Mouse (Mus musculus): ENCODE data around the gene Pip5k1c. TPM values are rescaled to one million over a fixed set of nuclear protein-coding genes. Genes with fewer than 3 reads are reported as not detected.
A peak's percentile ranks its signal among the peaks of the same experiment; 100 is the strongest.

Pip5k1c gene
- polyA plus RNA-seq, 1 experiment from 2014 or later = 19.1 TPM

DNA sequence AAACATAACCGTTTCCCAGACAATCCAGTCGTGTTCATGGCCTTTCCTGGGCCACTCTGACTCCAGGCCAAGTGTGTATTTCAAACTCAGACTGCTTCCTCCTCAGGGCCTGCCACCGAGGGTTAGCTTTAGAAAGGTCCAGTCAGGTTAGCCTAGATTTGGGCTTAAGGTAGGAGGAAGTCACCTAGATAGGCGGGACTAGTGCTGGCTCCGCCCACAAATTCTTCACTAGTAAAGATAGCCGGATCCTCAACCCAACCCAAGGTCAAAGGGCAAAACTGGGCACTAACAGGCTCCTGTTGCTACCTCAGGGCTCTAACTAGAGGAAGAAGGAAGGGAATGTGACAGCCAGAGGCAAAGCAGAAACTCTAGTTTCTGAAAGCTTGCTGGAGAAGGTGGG is 6.2 kb upstream of the Pip5k1c start:
- H3K27me3 ChIP-seq (ENCODE audit: control insufficient read depth, insufficient read depth, low read length) = no peaks in the 10 kb centered on the region
- 32% methylated on average over 6 of the region's 6 CpGs for WGBS
- no peak overlapping the region for H3K4me2 ChIP-seq (replicated peaks; ENCODE audit: low read depth)
- ATAC-seq (ENCODE audit: low FRiP score, low TSS enrichment) (peak; percentile 25), DNase-seq (ENCODE audit: low spot score) (peak; percentile 86)
- peak overlapping the region; percentile 78 for H3K27ac ChIP-seq (replicated peaks)
- H3K36me3 ChIP-seq (ENCODE audit: control insufficient read depth, insufficient read depth, low read length) = no peaks in the 10 kb centered on the region
- no peak overlapping the region for H3K4me3 ChIP-seq (ENCODE audit: low read depth, low read length)
- H3K4me1 ChIP-seq (replicated peaks; ENCODE audit: control insufficient read depth, insufficient read depth) = no peaks in the 10 kb centered on the region
- TF ChIP-seq EP300 (optimal IDR thresholded peaks at IDR 0.05) (no peak), CTCF (IDR thresholded peaks at IDR 0.05; ENCODE audit: low read depth) (no peak)
- no peak overlapping the region for H3K9ac ChIP-seq (ENCODE audit: low read length)
- H3K9me3 ChIP-seq (ENCODE audit: control insufficient read depth, low read length) = no peaks in the 10 kb centered on the region

GRCm38 (mm10) chr10:81287513-81288157 is 5.1 kb upstream of the Pip5k1c start:
- ATAC-seq (ENCODE audit: low FRiP score, low TSS enrichment) = no peak
- 50% methylated on average over 8 of the region's 8 CpGs for whole genome bisulfite sequencing
- peak; percentile 92 for TF ChIP-seq CTCF (IDR thresholded peaks at IDR 0.05; ENCODE audit: low read depth)
- no peak for TF ChIP-seq EP300 (optimal IDR thresholded peaks at IDR 0.05)
- Histone ChIP-seq H3K27me3 (ENCODE audit: control insufficient read depth, insufficient read depth, low read length) (no peaks in the 10 kb centered on the region), H3K4me1 (replicated peaks; ENCODE audit: control insufficient read depth, insufficient read depth) (no peaks in the 10 kb centered on the region), H3K4me2 (replicated peaks; ENCODE audit: low read depth) (peak overlapping the region; percentile 38), H3K4me3 (ENCODE audit: low read depth, low read length) (peak overlapping the region; percentile 8; the same call in 1 of the 2 replicates), H3K9ac (ENCODE audit: low read length) (no peak overlapping the region), H3K27ac (replicated peaks) (peak overlapping the region; percentile 41; the same call in 1 of the 2 replicates), H3K9me3 (ENCODE audit: control insufficient read depth, low read length) (no peaks in the 10 kb centered on the region), H3K36me3 (ENCODE audit: control insufficient read depth, insufficient read depth, low read length) (no peaks in the 10 kb centered on the region)
- peak; percentile 83 for DNase-seq (ENCODE audit: low spot score)

DNA sequence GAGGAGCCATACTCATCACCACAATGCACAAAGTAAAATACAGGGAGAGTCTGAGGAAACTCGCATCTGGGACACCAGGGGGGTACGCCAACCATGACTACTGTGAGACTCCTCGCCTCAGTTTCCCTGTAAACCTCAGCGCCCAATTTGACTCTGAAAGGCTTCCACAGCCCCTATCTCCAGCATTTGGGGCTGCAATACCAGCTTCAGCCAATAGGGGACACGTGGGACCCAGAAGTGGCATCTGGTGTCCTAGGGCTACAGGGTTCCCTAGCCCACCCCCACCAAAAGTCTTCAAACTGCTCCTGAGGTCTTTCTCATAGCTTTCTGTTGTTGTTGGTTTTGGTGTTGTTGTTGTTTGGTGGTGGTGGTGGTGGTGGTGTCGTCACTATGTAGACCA is 4.2 kb upstream of the Pip5k1c start:
- Histone ChIP-seq H3K9me3 (ENCODE audit: control insufficient read depth, low read length) (no peaks in the 10 kb centered on the region), H3K36me3 (ENCODE audit: control insufficient read depth, insufficient read depth, low read length) (no peaks in the 10 kb centered on the region), H3K27ac (replicated peaks) (peak overlapping the region; percentile 41), H3K4me3 (ENCODE audit: low read depth, low read length) (no peak overlapping the region; the same call in 1 of the 2 replicates), H3K4me2 (replicated peaks; ENCODE audit: low read depth) (peak overlapping the region; percentile 38), H3K9ac (ENCODE audit: low read length) (no peak overlapping the region), H3K4me1 (replicated peaks; ENCODE audit: control insufficient read depth, insufficient read depth) (no peaks in the 10 kb centered on the region; the same call in 1 of the 2 replicates), H3K27me3 (ENCODE audit: control insufficient read depth, insufficient read depth, low read length) (no peaks in the 10 kb centered on the region)
- ATAC-seq (ENCODE audit: low FRiP score, low TSS enrichment) = no peak
- DNase-seq (ENCODE audit: low spot score) = no peak
- TF ChIP-seq CTCF (IDR thresholded peaks at IDR 0.05; ENCODE audit: low read depth) (peak; percentile 74), EP300 (optimal IDR thresholded peaks at IDR 0.05) (no peak)
- 35% methylated on average over 6 of the region's 6 CpGs for WGBS

DNA sequence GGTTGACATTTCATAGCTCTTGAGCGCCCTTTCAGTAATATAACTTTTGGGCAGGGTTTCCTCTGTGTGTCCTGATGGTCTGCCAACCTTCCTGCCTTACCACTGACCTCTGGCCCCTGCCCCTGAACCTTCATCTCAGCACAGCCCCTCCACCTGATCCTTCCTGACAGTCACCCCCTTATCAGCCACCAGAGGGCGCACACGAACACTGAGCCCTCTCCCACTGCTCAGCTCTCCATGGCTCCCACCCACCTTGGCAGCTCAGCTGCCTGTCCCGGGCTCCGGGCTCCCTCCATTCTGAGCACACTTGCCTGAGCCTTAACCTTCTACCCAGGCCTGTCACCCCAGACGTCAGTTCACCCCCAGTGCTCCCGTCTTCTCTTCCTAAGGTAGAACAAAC is 3.5 kb upstream of the Pip5k1c start:
- TF ChIP-seq EP300 (optimal IDR thresholded peaks at IDR 0.05) = no peak
- peak; percentile 91 for TF ChIP-seq CTCF (IDR thresholded peaks at IDR 0.05; ENCODE audit: low read depth)
- peaks cover 7% of the 10 kb centered on the region; the same call in 1 of the 2 replicates for H3K4me1 ChIP-seq (replicated peaks; ENCODE audit: control insufficient read depth, insufficient read depth)
- 0 out of 2 replicates have a peak overlapping the region, but pooled peaks have one; percentile 4 for H3K9ac ChIP-seq (ENCODE audit: low read length)
- H3K27ac ChIP-seq (replicated peaks) = peak overlapping the region; percentile 94
- no peaks in the 10 kb centered on the region for H3K27me3 ChIP-seq (ENCODE audit: control insufficient read depth, insufficient read depth, low read length)
- H3K4me2 ChIP-seq (replicated peaks; ENCODE audit: low read depth) = peak overlapping the region; percentile 54
- no peaks in the 10 kb centered on the region for H3K36me3 ChIP-seq (ENCODE audit: control insufficient read depth, insufficient read depth, low read length)
- DNase-seq (ENCODE audit: low spot score) = peak; percentile 80
- WGBS = 3% methylated on average over 7 of the region's 7 CpGs
- no peaks in the 10 kb centered on the region for H3K9me3 ChIP-seq (ENCODE audit: control insufficient read depth, low read length)
- peak overlapping the region; percentile 45 for H3K4me3 ChIP-seq (ENCODE audit: low read depth, low read length)
- ATAC-seq (ENCODE audit: low FRiP score, low TSS enrichment) = peak; percentile 5; the same call in 1 of the 2 replicates

DNA sequence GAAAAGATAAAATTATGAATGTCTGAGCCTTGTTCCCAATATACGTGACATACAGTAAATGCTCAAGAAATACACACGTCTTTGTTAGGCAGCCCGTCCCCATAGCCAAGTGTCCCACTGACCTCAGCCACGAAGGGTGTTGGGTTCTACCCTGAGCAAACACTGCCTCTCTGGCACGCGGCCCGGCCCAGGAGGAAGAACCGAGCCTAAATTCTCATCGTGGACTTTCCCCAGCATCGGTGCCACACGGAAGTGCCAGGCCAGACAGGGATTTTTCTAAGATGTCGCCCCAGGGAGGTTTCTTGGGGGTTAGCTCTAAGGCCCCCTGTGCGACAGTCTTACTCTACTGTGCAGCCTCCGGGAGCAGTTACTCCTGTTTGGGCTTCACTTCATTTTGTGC is 3.0 kb upstream of the Pip5k1c start:
- Histone ChIP-seq H3K4me3 (ENCODE audit: low read depth, low read length) (peak overlapping the region; percentile 45; the same call in 1 of the 2 replicates), H3K27me3 (ENCODE audit: control insufficient read depth, insufficient read depth, low read length) (no peaks in the 10 kb centered on the region), H3K9me3 (ENCODE audit: control insufficient read depth, low read length) (no peaks in the 10 kb centered on the region), H3K27ac (replicated peaks) (peak overlapping the region; percentile 94), H3K9ac (ENCODE audit: low read length) (peak overlapping the region; percentile 67; the same call in 1 of the 2 replicates), H3K36me3 (ENCODE audit: control insufficient read depth, insufficient read depth, low read length) (no peaks in the 10 kb centered on the region), H3K4me1 (replicated peaks; ENCODE audit: control insufficient read depth, insufficient read depth) (peaks cover 7% of the 10 kb centered on the region; the same call in 1 of the 2 replicates), H3K4me2 (replicated peaks; ENCODE audit: low read depth) (peak overlapping the region; percentile 54)
- TF ChIP-seq EP300 (optimal IDR thresholded peaks at IDR 0.05) = no peak
- TF ChIP-seq CTCF (IDR thresholded peaks at IDR 0.05; ENCODE audit: low read depth) = no peak
- WGBS = 39% methylated on average over 14 of the region's 14 CpGs
- DNase-seq (ENCODE audit: low spot score) (peak; percentile 89), ATAC-seq (ENCODE audit: low FRiP score, low TSS enrichment) (peak; percentile 19; the same call in 1 of the 2 replicates)

Data from stomach, postnatal 0 days (tissue).